Mouse (Mus musculus) bone marrow macrophage, adult 2 months (primary cell): ENCODE results near the gene Macrod2.

Experiments used
- CTCF ChIP-seq: IDR thresholded peaks from 2 replicates; pipeline ENCODE4 v1.5.1; 2012; ENCODE audit warnings: low read depth, mild to moderate bottlenecking, low read length, moderate library complexity
- POLR2A ChIP-seq: IDR thresholded peaks from 2 replicates; pipeline ENCODE4 v1.6.1; 2012; ENCODE audit warnings: mild to moderate bottlenecking, low read depth, low read length, borderline replicate concordance

- no peak for TF ChIP-seq CTCF
- TF ChIP-seq POLR2A, result no peak
Observed at GRCm38 (mm10) chr2:141158161-141158560, 763.1 kb downstream of the Macrod2 start.
